Mouse (Mus musculus): ENCODE measurements around the gene Slc24a5. TPM values are rescaled to one million over a fixed set of nuclear protein-coding genes. Genes with fewer than 3 reads are reported as not detected.
"Not testable (repeated sequence)": the region's sequence is repeated elsewhere in the genome, so short reads cannot be mapped to it uniquely, and the experiment has no call there.

Gene Slc24a5
- total RNA-seq (2021): not detected
- long read RNA-seq, experiment 1, partial matches to known transcripts: 2 of 2 reads
- long read RNA-seq, experiment 1, other reads (novel, unspliced or antisense): 0 of 2 reads
- long read RNA-seq, experiment 2, partial matches to known transcripts: 3 of 3 reads
- long read RNA-seq, experiment 2, other reads (novel, unspliced or antisense): 0 of 3 reads

DNA sequence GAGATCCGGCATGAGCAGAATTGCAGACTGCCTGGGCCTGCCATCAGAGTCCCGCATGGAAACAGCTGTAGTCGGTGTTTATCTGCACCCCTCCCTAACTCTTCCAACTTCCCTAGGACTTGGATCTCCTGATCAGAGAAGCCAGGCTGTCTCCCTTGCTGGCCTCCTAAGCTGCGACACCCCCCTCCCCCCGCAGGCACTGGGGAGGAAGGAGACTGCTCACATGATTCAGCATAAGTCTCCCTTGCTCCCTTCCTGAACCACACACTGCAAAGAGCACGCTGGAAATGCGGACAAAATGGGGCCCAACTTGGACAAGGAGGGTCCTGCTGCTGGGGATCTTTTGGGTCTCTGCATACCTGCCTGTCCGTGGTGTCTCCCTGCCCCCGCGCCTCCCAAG is at the start of gene Slc24a5:
TSS of gene Slc24a5 (plus strand) at position 231 of the 400 bp plus-strand sequence.
- DNase-seq: no peak

DNA sequence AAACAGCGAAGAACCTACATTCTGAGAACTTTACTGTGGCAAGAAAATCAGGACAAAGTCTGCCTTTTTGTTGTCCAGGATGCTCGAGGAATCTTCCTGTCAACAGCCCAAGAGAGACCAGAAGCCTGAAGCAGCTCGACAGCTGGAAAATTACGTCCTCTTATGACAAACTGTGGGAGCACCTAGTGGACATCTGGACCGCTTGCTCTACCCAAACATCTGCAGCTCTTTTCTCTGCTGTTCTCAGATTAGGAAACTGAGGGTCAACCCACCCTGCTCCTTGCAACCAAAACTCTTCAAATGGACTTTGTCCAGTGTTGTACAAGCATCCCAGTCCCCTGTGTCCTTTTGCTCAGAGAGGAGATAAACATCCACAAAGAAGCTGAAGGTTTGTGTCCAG is 43.5 kb upstream of the Slc24a5 start:
- DNase-seq: no peak

DNA sequence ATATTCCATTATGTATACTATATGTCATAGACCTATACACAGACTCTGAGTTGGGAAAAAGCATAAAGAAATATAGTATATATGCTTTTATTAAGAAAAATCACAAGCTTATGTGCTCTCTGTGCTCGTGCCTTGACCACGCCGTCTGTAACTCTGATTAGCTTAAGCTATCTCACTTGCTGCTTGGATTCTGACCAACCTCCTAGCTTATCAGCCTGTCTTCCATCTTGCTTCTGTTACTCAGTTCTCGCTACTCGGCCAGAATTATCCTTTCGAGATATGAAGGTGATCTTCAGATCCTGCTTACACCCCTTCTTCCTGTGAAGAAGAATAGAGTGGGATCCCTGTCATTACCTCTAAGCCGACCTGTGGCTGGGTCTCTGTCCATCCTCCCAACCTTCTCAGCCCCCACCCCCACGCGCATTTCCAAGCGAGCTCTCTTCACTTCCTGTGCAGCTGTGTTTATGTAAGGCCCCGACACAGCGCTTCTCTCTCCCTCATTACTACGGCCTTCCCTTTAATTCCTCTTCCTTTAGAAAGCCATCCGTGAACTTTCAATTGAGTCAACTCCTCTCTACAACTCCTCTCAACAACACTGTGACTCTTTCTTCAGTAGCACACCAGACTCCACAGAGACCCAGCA is 41.4 kb upstream of the Slc24a5 start:
- DNase-seq: no peak

DNA sequence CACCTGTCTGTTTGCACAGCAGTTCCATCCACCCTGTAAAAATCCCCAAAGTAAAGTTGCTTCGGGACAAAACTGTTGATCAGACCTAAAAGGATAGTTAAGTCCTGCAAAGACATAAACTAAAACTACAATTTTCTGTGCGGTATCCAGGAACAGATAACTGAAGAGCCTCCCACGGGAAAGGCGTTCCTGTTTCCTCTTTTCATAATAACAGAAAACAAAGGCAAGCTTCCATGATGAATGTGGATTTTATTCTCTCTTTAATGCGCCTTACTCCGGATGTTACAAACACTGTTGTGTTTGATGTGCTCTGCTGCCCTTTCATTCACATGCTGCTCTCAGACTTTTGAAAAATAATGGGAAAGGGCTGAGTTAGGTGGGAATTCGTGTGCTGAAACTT is 37.3 kb upstream of the Slc24a5 start:
- no peak for DNase-seq

DNA sequence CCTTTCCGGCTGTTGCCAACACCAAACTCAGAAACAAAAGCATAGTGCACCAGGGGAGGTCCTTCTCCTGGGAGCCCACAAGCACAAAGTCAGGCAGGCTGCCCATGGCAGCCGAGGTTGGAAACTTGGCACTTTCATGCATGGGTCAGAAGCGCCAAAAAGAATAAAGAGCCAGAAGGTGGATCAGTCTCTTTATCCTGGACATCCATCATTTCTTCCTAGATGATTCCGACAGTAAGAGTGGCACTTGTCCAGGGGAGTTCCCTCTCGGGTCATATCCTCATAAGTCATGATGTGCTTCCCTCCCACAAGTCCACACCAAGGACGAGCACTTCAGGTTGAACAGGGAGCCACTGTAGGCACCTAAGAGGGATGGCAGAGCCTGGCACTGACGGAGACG is 36.8 kb upstream of the Slc24a5 start:
- DNase-seq: peak in 1 of 2 experiments; percentile 6

DNA sequence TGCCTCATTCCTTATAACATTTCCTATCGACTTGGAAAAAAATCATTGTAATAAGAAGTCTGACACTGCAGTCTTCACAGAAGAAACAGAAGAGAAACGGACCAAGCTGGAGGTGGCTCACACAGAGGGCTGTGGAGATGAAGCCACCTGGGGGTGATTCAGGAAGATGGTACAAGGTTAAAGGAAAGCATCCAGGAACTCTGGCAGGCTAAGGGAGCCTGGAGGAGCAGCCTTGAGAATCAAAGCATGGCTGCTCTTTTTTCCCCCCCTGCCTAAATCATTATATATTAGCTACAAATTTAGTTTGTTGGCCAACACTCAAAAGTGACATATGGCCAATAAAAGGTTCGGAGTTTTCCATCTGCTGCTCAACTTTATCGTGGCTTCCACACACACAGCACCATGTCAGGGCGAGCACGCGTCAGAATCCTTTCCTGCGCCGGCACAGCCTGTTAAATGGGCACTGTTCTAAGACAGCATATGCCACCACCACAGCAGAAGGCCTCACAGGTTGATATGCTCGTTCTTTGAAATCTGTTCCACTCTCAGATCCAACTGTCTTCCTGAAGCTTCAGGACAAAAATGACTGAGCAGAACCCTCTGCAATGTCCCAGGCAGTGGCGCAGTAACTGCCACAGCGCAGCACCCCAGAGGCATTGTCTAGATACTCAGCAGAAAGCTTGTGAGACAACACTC is 36.2 kb upstream of the Slc24a5 start:
- DNase-seq: no peak

DNA sequence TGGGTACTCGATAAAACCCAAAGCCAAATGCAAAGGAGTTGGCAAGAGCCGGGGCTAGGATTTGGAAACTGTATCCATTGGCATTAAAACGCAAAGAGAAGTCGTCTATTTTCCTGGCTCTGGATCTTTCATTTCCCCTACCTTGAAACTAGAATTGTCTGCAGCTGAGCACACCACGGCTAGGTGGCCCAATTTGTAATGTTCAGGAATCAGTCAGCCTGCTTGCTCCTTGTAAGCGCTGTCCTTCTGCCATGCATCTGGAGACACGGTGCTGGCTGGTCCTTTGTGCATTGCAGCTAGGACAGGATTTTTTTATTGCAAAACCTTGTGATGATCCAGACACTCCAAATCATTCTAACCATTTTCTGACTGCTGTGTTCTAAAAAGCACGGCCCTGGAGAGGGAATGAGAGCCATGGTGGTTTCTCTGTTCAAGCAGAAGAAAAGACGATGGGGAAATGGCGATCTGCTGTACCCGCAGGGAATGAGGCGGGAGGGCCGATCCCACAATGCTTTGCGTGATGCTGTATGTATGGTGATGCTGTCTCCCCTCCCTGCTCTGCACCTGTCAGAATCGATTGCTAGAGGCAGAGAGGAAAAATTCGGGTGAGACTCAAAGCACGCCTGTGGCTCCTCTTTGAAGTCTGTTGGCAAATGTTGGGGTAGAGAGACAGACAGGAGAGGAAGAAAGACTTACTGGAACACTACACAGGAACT is 35.5 kb upstream of the Slc24a5 start:
- no peak for DNase-seq

DNA sequence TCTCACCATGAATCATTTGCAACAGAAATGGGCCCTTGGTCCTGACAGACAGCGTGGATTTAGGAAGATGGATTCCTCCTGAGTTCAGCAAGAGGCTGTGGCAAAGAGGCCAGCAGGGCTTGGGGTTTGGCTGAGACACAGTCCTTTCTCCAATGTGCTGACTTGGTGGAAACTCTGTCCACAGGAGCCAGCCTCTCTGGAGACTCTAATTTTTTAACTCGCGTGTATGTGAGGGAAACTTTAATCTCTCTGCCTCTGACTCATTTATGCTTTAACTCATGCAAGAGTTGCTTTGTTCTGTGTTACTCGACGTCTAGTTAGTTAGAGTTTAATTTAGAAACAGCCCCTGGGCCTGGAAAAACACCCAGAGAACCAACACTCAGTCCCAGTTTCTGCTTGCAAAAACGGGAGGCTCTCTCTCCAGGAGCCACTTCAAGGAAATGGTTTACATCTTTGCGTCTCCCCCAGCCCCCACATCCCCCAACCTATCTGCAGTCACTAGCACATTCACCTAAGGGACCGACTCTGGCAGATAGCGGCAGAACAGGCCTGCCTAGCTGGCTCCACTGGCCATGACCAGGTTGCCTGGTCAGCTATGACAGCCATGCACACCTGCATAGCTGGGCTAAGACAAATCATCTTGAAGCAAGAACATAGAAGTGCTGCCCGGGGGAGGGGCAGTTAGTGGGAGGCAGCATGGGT is 34.7 kb upstream of the Slc24a5 start:
- no peak for DNase-seq

DNA sequence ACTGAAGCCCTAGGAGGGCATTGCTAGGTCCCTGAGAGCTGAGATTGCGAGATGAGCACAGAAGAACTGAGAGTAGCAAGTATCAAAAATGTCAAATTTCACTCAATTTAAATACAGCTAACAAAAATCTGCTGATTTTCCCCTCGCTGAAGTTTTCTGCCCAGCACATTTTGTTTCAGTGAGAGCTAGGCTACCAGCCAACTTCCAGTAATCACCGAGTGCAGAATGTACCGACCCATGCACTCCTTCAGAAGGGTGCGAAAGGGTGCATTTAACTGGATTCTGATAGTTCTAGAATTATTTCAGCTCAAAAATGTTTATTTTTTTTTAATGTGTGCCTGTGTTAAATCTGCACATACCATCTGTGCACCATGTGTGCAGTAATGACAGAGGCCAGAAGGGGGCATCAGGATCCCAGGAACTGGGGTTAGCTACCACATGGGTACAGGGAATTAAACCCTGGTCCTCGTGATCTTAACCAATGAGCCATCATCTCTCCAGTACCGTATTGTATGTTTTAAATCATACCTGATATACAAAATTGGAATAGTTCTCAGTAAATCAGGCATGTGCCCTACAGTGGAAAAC is 12.5 kb upstream of the Slc24a5 start:
- DNase-seq: no peak

DNA sequence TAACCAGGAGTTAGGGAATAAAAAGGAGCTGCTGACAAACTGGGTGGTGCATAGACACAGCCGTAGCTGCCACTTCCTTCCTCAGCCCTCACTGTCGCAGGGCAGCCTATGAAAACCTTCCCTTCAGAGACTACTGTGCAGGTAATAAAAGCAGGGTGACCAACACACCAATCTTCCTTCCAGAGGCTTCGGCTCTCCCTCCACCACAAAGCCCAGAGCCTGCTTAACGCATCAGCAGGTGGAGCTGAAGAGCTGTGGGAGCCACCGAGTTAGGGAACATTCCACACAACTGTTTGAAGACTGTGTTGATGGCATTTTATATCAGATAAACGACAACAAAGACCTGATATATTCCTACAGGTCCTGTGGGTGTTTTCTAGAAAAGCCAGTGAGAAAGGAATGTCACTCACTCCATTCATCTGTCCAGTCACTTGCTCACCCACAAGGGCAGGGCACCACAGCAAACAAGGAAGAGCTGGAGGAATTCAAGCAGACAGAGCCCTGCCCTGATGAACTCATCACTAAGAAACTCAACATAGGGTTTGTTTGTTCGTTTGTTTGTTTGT is 10.6 kb upstream of the Slc24a5 start:
- DNase-seq: peak; percentile 26 to 34

DNA sequence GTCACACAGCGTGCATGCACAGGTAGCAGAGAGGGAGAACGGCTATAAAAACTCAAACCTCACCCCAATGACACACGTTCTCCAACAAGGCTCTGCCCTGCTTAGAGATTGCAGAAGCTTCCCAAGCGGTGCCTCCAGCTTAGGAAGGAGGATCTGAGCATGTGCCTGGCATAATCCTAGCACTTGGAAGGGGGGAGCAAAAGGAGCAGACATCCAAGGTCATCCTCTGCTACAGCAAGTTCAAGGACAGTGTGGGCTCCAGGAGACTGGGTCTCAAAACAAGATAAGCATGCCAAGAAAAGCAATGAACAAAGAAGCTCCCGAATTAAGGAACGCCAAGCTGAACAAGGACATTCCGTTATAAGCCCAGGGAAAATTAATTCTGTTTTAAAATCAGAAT is 6.5 kb upstream of the Slc24a5 start:
- no peak for DNase-seq

DNA sequence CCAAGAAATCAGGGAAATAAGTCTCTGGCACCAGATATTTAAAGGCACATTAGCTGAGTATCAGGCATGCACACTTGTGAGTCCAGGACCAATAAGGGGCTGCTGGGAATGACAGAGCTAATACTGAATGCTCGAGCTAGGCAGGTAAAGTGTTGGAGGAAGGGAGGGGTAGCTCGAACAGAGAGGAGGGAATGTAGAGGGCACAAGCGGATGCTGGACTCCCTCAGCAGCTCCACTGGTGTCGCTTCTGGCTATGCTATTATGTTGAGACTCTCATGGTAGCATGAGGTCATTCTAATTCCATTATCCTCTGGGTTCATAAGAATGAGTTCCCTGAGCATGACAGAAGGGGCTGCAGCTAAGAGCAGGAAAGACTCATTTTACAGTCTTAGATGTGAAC is 5.0 kb upstream of the Slc24a5 start:
- no peak for DNase-seq

DNA sequence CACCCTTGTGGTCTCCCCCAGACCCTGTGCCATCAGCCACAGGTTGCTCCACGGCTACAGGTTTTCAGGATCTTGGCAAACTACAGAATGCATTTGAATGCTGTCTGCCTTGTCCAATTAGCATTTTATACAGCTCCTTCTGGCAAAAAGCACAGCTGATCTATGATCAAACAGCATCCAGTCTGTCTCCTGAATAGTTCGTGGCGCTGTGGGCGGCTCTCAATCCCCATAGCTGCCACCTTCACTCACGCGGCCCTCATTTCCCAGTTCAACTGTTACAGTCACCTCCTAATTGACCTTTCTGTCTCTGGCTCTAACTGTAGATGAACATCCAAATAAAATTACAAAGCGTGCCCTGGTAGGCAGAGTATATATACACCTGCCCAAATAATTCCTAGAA is 551 bp upstream of the Slc24a5 start:
- no peak for DNase-seq

DNA sequence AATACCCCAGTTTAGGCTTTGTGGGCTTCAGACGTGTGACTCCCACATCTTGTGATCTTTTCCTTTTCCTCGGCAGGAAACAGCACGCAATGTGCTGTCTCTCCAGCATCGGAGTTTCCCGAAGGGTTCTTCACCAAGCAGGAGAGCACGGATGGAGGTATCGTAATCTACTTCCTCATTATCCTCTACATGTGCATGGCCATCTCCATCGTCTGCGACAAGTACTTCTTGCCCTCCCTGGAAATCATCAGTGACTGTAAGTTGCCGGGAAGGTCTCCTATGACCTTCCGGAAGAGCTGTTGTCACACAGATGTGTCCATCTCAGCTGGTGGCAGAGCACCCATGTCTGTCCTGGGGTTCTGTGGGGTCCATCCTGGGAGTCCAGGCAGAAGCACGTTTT is 772 bp downstream of the Slc24a5 start:
- no peak for DNase-seq

DNA sequence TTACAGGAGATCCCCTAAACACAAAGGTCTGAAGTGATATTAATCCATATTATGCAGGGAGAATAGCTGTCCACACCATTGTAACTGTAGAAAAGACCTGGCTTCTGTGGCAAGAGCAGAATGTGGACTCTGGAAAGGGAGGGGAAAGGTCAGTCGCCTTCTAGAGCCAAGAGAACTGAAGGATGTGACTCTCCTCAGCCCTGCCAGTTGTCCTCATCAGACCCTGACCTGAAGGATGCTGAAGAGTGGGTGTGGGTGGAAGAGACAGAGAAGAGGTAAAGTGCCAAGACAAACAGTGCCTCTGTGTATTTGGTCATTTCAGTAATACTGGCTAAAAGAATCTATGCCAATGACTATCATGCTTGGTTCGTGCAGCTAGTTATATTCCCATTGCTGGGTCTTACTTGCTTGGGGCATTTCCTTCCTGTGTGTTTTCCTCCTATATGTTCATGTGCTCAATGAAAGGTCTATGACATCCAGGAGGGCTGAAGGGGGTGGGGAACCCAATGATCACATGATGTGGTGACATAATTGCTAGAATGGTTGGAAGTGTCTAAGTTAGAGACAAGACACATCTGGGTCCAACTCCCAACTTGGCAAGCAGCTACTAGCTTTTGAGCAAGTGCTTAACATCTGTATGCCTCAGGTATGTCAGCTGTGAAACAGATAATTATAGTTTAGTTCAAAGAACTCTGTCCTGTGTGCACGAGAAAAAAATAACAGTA is 5.3 kb downstream of the Slc24a5 start:
- no peak for DNase-seq

DNA sequence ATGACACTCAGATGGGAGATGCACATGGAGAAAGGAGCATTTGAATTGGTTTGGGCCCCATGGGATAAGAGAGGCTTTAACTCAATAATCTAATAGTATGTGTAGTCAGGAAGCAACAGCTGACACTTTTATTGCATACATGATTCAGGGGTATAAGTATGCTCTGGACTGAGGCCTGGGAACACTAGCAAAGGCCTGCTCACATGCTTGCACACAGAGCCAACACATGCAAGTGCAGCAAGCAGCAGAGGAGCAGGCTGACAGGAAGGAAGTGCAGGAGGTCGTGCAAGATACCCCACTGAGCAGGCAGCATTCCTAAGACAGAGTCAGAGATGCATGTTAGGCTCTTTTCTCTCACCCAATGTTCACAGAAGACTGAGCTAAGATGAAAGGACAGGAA is 16.0 kb downstream of the Slc24a5 start:
- no peak for DNase-seq

DNA sequence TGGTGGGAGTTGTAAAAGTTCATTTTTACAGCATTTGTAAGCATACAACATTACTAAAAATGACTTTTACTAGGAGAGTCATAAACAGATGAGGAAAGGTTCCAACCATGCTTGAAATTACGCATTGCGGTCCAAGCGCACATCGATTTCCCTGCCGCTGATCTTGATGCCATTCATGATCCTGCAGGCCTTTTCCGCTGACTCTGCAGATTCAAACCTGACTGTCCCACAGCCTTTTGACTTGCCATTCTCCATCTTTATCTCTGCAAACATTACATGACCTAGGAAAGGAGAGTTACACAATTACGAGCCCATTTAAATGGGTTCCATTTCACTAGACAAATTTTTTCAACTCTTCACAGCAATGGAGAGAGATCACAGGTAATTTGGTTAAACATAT is 20.8 kb downstream of the Slc24a5 start:
- DNase-seq: no peak

DNA sequence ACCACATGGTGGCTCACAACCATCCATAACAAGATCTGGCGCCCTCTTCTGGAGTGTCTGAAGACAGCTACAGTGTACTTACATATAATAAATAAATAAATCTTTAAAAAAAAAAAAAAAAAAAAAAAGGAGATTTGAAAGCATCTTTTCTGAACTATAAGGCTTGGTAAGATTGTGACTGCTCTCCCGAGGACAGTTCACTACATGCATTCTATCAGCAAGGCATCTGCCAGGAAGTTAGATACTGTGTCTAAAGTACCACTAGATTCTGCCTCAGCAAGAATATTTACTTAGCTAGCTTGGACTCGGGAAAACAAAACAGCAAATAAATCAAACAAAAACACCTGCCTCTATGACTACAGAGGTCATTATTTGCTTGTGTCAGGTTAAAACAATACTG is 24.2 kb downstream of the Slc24a5 start:
- not testable (repeated sequence) for DNase-seq

DNA sequence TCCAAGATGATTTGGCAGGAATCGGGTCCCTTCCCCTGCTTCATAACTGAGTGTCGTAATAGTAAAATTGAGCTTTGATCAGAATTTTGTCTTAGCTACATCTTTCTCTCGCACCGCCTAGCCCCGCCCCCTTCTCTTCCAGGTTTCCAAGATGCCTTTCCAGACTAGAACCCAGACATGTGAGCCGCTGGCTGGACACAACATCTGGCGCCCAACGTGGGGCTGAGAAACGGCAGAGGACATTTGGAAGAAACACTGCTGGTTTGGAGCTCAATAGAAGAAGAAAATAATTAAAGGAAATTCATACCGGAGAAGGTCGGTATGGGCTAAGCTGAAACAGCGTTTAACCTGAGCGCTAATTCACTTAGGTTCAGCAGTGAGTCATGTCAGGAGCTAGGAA is 36.6 kb downstream of the Slc24a5 start:
- not testable (repeated sequence) for DNase-seq

DNA sequence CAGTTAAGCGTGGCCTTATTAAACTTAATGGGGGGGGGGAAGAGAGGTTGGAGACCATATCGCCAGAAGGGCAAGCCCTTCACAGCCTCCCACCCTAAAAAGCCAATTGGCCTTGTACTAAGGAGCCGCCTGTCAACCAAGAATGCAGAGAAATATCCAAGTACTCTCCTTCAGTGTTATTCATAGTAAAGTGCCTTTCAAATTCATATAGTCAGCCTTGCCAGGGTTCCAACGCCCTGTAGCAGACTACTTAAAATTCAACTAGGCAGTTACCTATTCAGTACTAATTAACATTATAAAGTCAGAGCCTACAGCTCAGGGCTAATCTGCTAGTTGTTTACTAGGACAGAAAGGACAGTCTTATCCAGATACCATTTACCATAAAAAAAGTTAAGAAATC is 38.6 kb downstream of the Slc24a5 start:
- not testable (repeated sequence) for DNase-seq
